Mouse (Mus musculus) neural tube, embryonic 13.5 days (tissue): Measurements from ENCODE around the gene Calr4. TPM values are rescaled to one million over a fixed set of nuclear protein-coding genes. Genes with fewer than 3 reads are reported as not detected.

Experiments used
- ATAC-seq: fragments of 200-750 bp; cut with Nextera tagmentation; 2 replicates; pipeline ENCODE4 v1.8.0; 2017; ENCODE audit warnings: low read depth, mild to moderate bottlenecking, moderate TSS enrichment, moderate library complexity
- H3K27ac ChIP-seq: fragments of 300-500 bp; sonication (generic); replicated peaks from 2 replicates; pipeline ENCODE4 v1.5.1; 2015; ENCODE audit warnings: moderate library complexity, mild to moderate bottlenecking, inconsistent platforms
- H3K27me3 ChIP-seq: fragments of 300-500 bp; sonication (generic); 2 replicates; pipeline ENCODE4 v1.6.1; 2015; ENCODE audit warnings: mild to moderate bottlenecking, inconsistent platforms
- H3K36me3 ChIP-seq: fragments of 300-500 bp; sonication (generic); 2 replicates; pipeline ENCODE4 v1.6.1; 2015; ENCODE audit warnings: mild to moderate bottlenecking, inconsistent platforms
- H3K4me1 ChIP-seq: fragments of 300-500 bp; sonication (generic); replicated peaks from 2 replicates; pipeline ENCODE4 v1.6.1; 2015; ENCODE audit warnings: inconsistent platforms
- H3K4me2 ChIP-seq: fragments of 300-500 bp; sonication (generic); 2 replicates; pipeline ENCODE4 v1.6.1; 2015; ENCODE audit warnings: inconsistent platforms, mild to moderate bottlenecking, moderate library complexity
- H3K4me3 ChIP-seq: fragments of 300-500 bp; sonication (generic); 2 replicates; pipeline ENCODE4 v1.5.1; 2015; ENCODE audit warnings: mild to moderate bottlenecking, inconsistent platforms
- H3K9ac ChIP-seq: fragments of 300-500 bp; sonication (generic); 2 replicates; pipeline ENCODE4 v1.6.1; 2015; ENCODE audit warnings: moderate library complexity, mild to moderate bottlenecking, inconsistent platforms
- H3K9me3 ChIP-seq: fragments of 300-500 bp; sonication (generic); 2 replicates; pipeline ENCODE4 v1.6.1; 2016; ENCODE audit warnings: inconsistent platforms
- WGBS: fragments of 180-500 bp; shearing (Covaris S2); methylation state at CpG from one replicate; pipeline ENCODE4 v1.1.7; 2015; 5-methylcytosine and 5-hydroxymethylcytosine counted together
- polyA plus RNA-seq: library from polyadenylated mRNA; unstranded; fragments of >200 nt; fragmentation: Nextera tagmentation; extraction: Ambion mirVana; gene quantifications from 2 replicates; pipeline ENCODE4 v1.2.1, GENCODE M21; 2015

The Calr4 gene
- polyA plus RNA-seq, 1 experiment from 2014 or later, result 1.2 TPM

DNA sequence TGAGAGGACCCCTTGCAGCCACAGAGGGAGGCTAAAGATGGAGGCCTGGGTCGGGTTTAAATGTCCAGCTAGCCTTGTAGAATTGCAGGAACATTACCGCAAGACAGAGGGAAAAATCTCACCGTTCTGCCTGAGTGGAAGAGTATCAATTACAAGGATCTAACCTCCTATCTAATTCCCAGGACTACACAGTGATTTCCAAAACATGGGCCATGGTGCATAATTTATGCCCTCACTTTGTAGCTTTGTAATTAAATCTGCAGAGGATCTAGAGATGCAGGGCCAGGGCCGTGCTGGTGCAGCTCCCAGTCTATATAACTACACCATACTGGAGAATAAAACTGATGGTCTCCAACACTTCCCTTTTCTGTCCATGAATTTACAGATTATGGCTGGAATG lies 23.4 kb upstream of the Calr4 start:
- H3K9ac ChIP-seq, result no peak overlapping the region
- peaks cover 10% of the 10 kb centered on the region; the same call in 1 of the 2 replicates for H3K4me1 ChIP-seq
- no peaks in the 10 kb centered on the region for H3K9me3 ChIP-seq
- no peaks in the 10 kb centered on the region for H3K27me3 ChIP-seq
- H3K4me2 ChIP-seq, result no peak overlapping the region
- H3K27ac ChIP-seq, result peak overlapping the region; percentile 64
- no peak overlapping the region for H3K4me3 ChIP-seq
- 46% methylated on average over 4 of the region's 4 CpGs for WGBS
- no peaks in the 10 kb centered on the region for H3K36me3 ChIP-seq
- no peak for ATAC-seq

DNA sequence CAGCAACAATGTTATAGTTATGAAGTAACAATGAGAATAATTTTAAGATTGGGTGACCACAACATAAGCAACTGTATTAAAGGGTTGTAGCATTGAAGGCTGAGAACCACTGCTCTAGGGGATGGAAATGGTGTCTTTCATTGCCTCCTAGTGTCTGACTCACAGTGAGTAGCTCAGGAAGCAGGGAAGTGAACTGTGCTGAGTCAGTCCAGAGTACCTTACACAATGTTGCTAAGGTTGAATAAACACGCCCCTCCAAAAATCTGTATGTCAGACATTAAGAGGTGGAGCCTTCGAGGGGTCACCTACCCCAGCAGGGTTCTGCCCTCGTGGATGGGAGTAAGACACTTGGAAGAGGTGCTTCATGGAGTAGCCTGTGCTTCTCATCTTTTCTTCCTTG lies 20.3 kb upstream of the Calr4 start:
- Histone ChIP-seq H3K27ac (no peak overlapping the region), H3K4me2 (no peak overlapping the region), H3K27me3 (no peaks in the 10 kb centered on the region), H3K36me3 (no peaks in the 10 kb centered on the region), H3K4me3 (no peak overlapping the region), H3K9me3 (no peaks in the 10 kb centered on the region), H3K9ac (no peak overlapping the region), H3K4me1 (peaks cover 10% of the 10 kb centered on the region; the same call in 1 of the 2 replicates)
- 83% methylated on average over 3 of the region's 3 CpGs for WGBS
- no peak for ATAC-seq

DNA sequence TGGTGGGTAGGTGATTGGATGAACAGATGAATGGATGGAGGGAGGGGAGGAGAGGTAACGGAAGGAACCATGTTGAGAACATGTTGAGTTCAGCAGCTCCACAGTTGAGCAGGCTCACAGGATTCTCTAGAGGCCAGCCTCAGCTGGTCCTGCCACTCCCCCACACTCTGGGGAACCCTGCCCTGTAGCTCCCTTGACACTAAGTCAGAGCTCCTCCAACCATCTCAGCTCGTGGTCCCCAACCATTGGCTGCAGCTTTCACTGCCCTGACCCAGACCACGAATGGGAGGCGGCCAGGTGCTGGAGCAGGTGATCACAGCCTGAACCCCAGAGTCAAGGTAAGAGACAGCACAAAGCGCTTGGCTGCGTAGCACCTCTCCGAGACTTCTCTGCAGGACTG lies 16.3 kb upstream of the Calr4 start:
- Histone ChIP-seq H3K9ac (no peak overlapping the region), H3K4me2 (no peak overlapping the region), H3K36me3 (no peaks in the 10 kb centered on the region), H3K27me3 (no peaks in the 10 kb centered on the region), H3K4me1 (0 out of 2 replicates have a peak, but pooled peaks cover 6% of the 10 kb centered on the region), H3K9me3 (no peaks in the 10 kb centered on the region), H3K4me3 (no peak overlapping the region), H3K27ac (no peak overlapping the region)
- WGBS, result 76% methylated on average over 7 of the region's 7 CpGs
- ATAC-seq, result no peak

DNA sequence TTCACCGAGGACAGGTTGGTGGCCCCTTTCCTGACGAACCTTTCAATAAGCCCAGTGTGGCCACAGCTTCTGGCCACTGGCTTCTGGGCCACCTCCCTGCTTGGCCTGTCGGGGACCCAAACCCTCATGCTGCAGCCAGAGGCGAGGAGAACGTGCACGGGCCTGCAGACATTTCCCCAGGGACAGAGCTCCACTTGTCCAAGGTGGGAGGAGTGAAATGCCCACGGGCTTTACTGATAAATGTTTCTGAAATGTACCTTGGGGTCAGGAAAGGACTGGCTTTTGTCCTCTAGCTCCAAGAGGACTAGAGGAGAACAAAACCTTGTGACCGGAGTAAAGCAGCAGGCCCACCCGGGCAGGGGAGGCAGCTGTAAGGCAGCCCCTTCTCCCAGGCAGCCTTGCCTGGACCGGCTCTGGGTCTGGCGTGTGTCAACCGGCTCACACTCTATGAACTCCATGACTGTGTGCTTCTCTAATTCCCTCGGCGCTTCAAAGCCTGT lies 13.8 kb upstream of the Calr4 start:
- no peak overlapping the region for H3K4me3 ChIP-seq
- no peaks in the 10 kb centered on the region for H3K27me3 ChIP-seq
- 76% methylated on average over 14 of the region's 14 CpGs for WGBS
- no peak overlapping the region for H3K27ac ChIP-seq
- H3K4me2 ChIP-seq, result no peak overlapping the region
- H3K36me3 ChIP-seq, result no peaks in the 10 kb centered on the region
- H3K9me3 ChIP-seq, result no peaks in the 10 kb centered on the region
- peaks cover 18% of the 10 kb centered on the region for H3K4me1 ChIP-seq
- no peak for ATAC-seq
- no peak overlapping the region for H3K9ac ChIP-seq

DNA sequence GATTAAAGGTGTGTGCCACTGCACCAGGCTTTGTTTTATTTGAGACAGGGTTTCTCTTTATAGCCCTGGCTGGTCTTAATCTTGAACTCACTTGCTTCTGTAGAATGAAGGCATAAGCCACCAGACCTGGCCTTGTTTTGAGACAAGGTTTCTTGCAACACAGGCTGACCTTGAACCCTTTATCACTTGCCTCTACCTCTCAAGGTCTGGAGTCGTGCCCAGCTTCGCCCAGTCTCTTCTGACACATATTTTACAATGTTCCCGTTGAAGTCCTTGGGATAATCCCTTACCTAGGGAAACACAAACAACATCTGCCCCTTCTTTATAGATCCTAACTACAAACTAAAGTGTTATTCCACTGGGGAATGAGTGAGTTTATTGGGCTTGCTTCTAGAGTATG lies 12.3 kb upstream of the Calr4 start:
- 83% methylated on average over 3 of the region's 3 CpGs for WGBS
- H3K4me3 ChIP-seq, result no peak overlapping the region
- H3K9ac ChIP-seq, result no peak overlapping the region
- H3K4me1 ChIP-seq, result peaks cover 28% of the 10 kb centered on the region
- no peak for ATAC-seq
- H3K9me3 ChIP-seq, result no peaks in the 10 kb centered on the region
- no peaks in the 10 kb centered on the region for H3K27me3 ChIP-seq
- H3K4me2 ChIP-seq, result no peak overlapping the region
- H3K36me3 ChIP-seq, result no peaks in the 10 kb centered on the region
- no peak overlapping the region for H3K27ac ChIP-seq

DNA sequence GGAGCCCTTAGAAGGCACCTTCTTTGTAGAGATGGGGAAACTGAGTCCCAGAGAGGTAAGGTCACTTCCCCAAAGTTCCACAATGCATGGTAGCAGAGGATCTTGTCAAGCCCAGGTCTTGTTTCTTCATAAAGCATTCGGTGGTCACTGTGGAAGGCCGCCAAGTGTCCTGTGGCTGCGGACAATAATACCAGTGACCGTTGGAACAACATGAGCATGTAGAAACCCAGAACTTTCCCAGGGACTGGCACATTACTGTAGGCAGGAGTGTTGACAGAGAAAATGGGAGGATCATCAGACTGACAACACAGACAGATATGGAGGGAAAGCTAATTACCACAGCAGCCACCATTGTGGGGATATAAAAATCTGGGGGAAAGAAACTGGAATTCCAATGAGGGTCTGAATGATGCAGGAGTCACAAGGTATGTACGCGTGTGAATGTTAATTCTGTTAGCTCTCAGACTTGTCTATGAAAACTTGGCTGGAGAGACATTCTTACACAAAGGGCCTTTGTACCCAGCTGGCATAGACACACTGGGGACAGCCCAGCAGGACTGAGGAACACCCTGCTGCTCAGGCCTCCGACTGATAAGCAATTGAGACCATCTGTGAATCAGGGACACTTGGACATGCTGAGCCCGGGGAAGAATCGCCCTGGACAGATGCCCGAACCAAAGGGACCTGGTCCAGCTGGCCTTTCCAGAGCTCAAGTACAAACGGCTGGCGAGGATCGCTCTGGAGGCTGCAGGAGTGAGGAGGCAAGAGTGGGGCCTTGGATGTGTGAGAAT lies 9.3 kb upstream of the Calr4 start:
- H3K27ac ChIP-seq, result peak overlapping the region; percentile 84
- no peaks in the 10 kb centered on the region for H3K9me3 ChIP-seq
- peak; percentile 94 for ATAC-seq
- 0 out of 2 replicates have a peak overlapping the region, but pooled peaks have one; percentile 52 for H3K9ac ChIP-seq
- WGBS, result 26% methylated on average over 13 of the region's 13 CpGs
- no peaks in the 10 kb centered on the region for H3K36me3 ChIP-seq
- H3K4me3 ChIP-seq, result no peak overlapping the region
- peak overlapping the region; percentile 15 for H3K4me2 ChIP-seq
- peaks cover 34% of the 10 kb centered on the region for H3K4me1 ChIP-seq
- no peaks in the 10 kb centered on the region for H3K27me3 ChIP-seq

DNA sequence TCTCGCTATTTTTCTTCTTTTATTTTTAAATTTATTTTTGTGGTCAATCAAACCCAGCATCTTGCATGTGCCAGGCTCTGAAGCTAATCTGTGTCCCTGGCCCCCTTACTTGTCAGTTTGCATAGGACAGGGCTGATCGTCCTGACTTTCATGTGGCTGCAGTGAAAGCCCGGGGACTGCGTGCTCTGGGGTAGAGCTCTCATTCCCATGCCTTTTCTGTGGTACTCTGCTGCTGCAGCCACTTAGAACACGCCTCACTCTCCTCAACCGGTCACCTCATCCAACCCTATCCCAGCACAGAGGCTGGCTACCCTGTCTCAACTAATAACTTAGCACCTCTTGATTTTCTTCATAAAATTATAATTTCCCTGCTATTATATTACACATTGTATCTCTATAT lies 8.7 kb upstream of the Calr4 start:
- H3K9ac ChIP-seq, result peak overlapping the region; percentile 52
- ATAC-seq, result peak; percentile 79
- H3K27ac ChIP-seq, result peak overlapping the region; percentile 84
- H3K4me1 ChIP-seq, result peaks cover 32% of the 10 kb centered on the region
- 51% methylated on average over 6 of the region's 6 CpGs for WGBS
- H3K9me3 ChIP-seq, result no peaks in the 10 kb centered on the region
- no peaks in the 10 kb centered on the region for H3K36me3 ChIP-seq
- no peak overlapping the region for H3K4me3 ChIP-seq
- peak overlapping the region; percentile 15 for H3K4me2 ChIP-seq
- H3K27me3 ChIP-seq, result no peaks in the 10 kb centered on the region

DNA sequence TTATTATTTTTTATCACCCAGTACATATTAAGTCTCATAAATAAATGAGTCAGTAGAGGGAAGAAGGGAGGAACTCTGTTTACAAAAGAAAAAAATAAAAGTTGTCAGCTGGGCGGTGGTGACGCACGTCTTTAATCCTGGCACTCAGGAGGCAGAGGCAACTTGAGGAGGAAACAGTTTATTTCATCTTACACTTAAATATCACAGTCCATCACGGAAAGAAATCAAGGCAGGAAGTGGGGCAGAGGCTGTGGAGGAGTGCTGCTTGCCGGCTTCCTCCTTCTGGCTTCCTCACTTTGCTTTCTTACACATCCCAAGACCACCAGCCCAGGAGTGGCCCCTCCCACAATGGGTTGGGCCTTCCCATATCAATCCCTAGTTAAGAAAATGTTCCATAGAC lies 8.2 kb upstream of the Calr4 start:
- no peak for ATAC-seq
- Histone ChIP-seq H3K4me3 (no peak overlapping the region), H3K9me3 (no peaks in the 10 kb centered on the region), H3K4me1 (peaks cover 29% of the 10 kb centered on the region), H3K27ac (peak overlapping the region; percentile 84), H3K27me3 (no peaks in the 10 kb centered on the region), H3K9ac (no peak overlapping the region), H3K36me3 (no peaks in the 10 kb centered on the region), H3K4me2 (no peak overlapping the region)
- WGBS, result 71% methylated on average over 5 of the region's 5 CpGs

DNA sequence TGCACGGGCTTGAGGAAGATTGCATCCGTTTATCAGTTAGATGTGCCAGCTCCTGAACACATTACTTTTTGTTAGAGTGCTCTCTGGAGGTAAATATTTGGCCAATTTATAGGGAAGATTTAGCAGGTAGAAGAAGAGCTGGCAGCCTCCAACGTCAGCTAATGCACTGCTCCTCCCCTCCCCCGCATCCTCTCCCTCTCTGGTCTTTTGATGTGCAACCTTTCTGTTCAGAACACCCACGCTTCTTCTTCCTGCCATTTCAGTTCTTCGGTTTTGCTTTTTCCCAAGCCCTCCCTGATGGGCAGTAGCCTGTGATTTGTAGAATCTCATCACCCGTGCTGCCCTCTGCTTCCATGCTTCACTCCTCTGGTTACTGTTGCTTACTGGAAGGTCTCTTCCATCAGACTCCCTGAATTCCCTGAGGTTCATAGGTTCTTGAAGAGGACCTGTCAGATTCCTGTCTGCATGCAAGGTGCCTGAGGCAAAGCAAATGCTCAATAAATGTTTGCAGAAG lies 4.5 kb upstream of the Calr4 start:
- 48% methylated on average over 7 of the region's 7 CpGs for WGBS
- no peak for ATAC-seq

DNA sequence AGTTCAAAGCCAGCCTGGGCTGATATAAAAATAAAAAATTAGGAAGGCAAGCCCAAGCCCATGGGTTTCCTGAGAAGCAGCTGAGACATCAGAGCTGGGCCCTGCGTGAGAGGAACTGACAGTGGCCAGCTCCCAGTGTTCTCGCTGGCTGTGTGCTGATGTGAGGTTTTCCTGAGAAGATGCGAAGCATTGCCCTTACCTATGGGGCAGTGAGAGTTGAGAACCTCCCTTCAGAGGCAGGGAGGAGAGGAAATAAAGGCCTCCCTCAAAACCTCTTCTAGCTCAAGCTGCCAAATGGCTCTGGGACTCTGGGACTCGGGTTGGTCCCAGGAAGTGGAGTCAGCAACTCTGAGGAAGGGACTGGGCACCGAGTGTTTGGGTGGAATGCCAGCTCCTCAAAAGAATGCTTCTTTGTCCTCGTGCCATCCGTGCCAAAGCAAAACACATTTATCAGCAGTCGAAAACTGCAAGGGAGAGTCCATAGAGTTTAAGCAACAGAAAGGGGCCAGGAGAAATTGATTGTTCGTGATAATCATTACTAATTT lies 593 bp downstream of the Calr4 start:
- Histone ChIP-seq H3K4me3 (no peak overlapping the region), H3K27ac (peak overlapping the region; percentile 87), H3K27me3 (no peaks in the 10 kb centered on the region), H3K9me3 (no peaks in the 10 kb centered on the region), H3K4me1 (peaks cover 53% of the 10 kb centered on the region), H3K4me2 (no peak overlapping the region), H3K9ac (no peak overlapping the region), H3K36me3 (no peaks in the 10 kb centered on the region)
- WGBS, result 61% methylated on average over 9 of the region's 9 CpGs
- ATAC-seq, result peak; percentile 26; the same call in 1 of the 2 replicates

More for the DNA sequence above, 4.5 kb upstream of the Calr4 start:
- H3K4me2 ChIP-seq, result no peak overlapping the region
- H3K4me3 ChIP-seq, result no peak overlapping the region
- H3K4me1 ChIP-seq, result peaks cover 32% of the 10 kb centered on the region
- no peaks in the 10 kb centered on the region for H3K27me3 ChIP-seq
- H3K36me3 ChIP-seq, result no peaks in the 10 kb centered on the region
- H3K27ac ChIP-seq, result no peak overlapping the region
- H3K9me3 ChIP-seq, result no peaks in the 10 kb centered on the region
- no peak overlapping the region for H3K9ac ChIP-seq

DNA sequence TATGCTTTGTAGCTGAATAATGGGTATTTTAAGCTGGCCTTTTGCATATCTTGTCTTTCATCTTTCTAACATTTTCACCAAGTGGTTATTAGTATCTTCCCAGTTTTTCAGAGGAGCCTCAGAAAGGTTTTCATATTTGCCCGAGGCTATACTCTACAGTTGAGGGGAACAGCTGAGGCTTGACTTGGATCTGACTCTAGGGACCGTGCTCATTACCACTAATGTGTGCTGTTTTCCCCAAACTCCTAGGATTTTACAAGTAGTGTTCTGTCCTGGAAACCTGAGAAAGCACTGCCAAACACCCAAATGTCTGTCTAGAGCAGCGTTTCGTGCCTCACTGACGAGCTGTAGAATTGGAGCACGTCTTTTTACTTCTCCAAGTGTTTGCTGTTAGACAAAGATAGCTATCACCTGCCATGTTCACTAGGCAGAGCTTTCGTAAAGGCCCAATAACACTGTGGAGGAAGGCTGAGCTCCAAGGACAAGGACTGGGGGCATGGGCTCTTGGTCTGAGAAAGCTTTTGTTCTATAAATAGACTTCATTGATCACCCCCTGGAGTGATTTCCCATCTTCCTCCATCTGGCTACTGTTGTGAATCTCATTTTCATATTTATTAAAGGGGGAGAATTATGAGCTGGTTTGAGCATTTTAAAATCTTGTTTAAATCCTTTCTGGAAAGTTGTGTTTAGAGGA lies 2.0 kb downstream of the Calr4 start:
- H3K4me1 ChIP-seq, result peaks cover 57% of the 10 kb centered on the region
- no peaks in the 10 kb centered on the region for H3K36me3 ChIP-seq
- no peaks in the 10 kb centered on the region for H3K9me3 ChIP-seq
- H3K4me2 ChIP-seq, result no peak overlapping the region
- H3K27ac ChIP-seq, result peak overlapping the region; percentile 87
- H3K27me3 ChIP-seq, result no peaks in the 10 kb centered on the region
- WGBS, result 46% methylated on average over 7 of the region's 7 CpGs
- peak; percentile 69 for ATAC-seq
- no peak overlapping the region for H3K4me3 ChIP-seq
- H3K9ac ChIP-seq, result no peak overlapping the region
